Mouse (Mus musculus) C2C12 (cell line): ENCODE measurements at regions not wholly inside any gene's neighbourhood (a gene's known extent, or its start where the extent isn't known, plus 50 kb on each side); places are given as distances from the start of the nearest gene placed in this dataset.

Source experiments
- CTCF ChIP-seq: IDR thresholded peaks from one replicate; pipeline ENCODE4 v1.5.1; 2011; ENCODE audit not compliant: control insufficient read depth, insufficient read depth, insufficient read length
- MAX ChIP-seq: IDR thresholded peaks from one replicate; pipeline ENCODE4 v1.6.1; 2011; ENCODE audit warnings: mild to moderate bottlenecking, control low read depth

- no peak for TF ChIP-seq MAX
- TF ChIP-seq CTCF: no peak
Measured at GRCm38 (mm10) chr12:9274181-9274580, 244.4 kb downstream of the Ttc32 start.
